In the genomic region with DNA sequence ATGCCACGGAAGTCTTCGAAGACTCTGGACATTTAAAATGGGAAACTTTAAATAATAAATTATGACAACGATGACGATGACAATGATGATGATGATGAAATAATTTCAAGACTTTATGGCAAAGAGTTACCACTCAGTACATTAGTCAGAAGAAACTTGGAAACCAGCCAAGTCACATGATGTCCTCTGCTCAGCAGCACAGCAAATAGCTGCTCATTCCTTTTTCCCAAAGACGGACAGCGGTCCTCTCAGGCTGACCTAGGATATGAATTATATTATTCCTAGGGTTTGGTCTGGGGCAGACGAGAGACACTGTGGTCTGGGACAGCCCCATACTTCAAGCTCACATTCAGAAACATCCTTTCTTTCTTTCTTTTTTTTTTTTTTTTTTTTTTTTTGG, we compare ENCODE assay signal across 16 mouse cellular contexts. TPM values are rescaled to one million over a fixed set of nuclear protein-coding genes. Genes with fewer than 3 reads are reported as not detected.
DNase-seq lines count a peak whose midpoint lies in the region; ATAC-seq and TF ChIP-seq lines count a peak whose summit lies in the region.
"Had no signal": no experiment of that assay in that cellular context is flagged by ENCODE, and none has a peak within 500 bp of the region (broad histone marks: within the 10 kb centered on the region; RNA-seq: fewer than 3 reads in every experiment).

No protein-coding gene starts in this region.

- peaks cover 9% of the 10 kb centered on the region for H3K4me1 ChIP-seq in embryonic facial prominence, embryonic 14.5 days (ENCODE audit: control insufficient read depth, insufficient read depth, low read length)
- H3K4me1 ChIP-seq in embryonic facial prominence, embryonic 10.5 days = peaks cover 3% of the 10 kb centered on the region; the same call in 1 of the 2 replicates
- no peaks in the 10 kb centered on the region for H3K4me1 ChIP-seq in lung, embryonic 14.5 days (ENCODE audit: insufficient read depth)
- no peaks in the 10 kb centered on the region; a peak in 1 of 4 replicates for H3K4me1 ChIP-seq in MEL (ENCODE audit: control insufficient read depth in 1 of 2, insufficient read depth in 2 of 2, low read length in 2 of 2)
- H3K4me1 ChIP-seq: forebrain, embryonic 10.5 days; midbrain, embryonic 10.5 days had no signal

- no peak for TF ChIP-seq EP300 in MEL (IDR thresholded peaks at IDR 0.05; ENCODE audit: low read depth in 1 of 2, low read length in 2 of 2)

- 89% methylated on average over 7 of the region's 7 CpGs for WGBS in embryonic facial prominence, embryonic 14.5 days
- 96% methylated on average over 7 of the region's 7 CpGs for WGBS in embryonic facial prominence, embryonic 10.5 days
- WGBS in lung, embryonic 14.5 days = 56% methylated on average over 7 of the region's 7 CpGs

- no peak overlapping the region for H3K4me2 ChIP-seq in embryonic facial prominence, embryonic 14.5 days (ENCODE audit: low read depth, low read length)
- no peak overlapping the region for H3K4me2 ChIP-seq in lung, embryonic 14.5 days
- H3K4me2 ChIP-seq: heart, embryonic 12.5 days had no signal

- no peaks in the 10 kb centered on the region for H3K79me2 ChIP-seq in MEL (ENCODE audit: control insufficient read depth, insufficient read depth, low read length, poor library complexity)

- ATAC-seq in embryonic facial prominence, embryonic 14.5 days (ENCODE audit: low read depth) = no peak
- 0 out of 2 replicates have a peak, but pooled peaks have one; percentile 38 for ATAC-seq in lung, embryonic 14.5 days (ENCODE audit: insufficient read depth)

- no peak for TF ChIP-seq POLR2A in MEL (IDR thresholded peaks at IDR 0.05; ENCODE audit: control insufficient read depth in 1 of 2, insufficient read depth in 1 of 2, low read depth in 1 of 2, low read length in 2 of 2, poor library complexity in 1 of 2)

- H3K27me3 ChIP-seq in embryonic facial prominence, embryonic 14.5 days (replicated peaks; ENCODE audit: control insufficient read depth, insufficient read depth, low read length) = no peaks in the 10 kb centered on the region
- no peaks in the 10 kb centered on the region for H3K27me3 ChIP-seq in embryonic facial prominence, embryonic 10.5 days (replicated peaks; ENCODE audit: low read depth, poor library complexity, severe bottlenecking)
- no peaks in the 10 kb centered on the region for H3K27me3 ChIP-seq in lung, embryonic 14.5 days (ENCODE audit: insufficient read depth, low read length)
- H3K27me3 ChIP-seq in MEL (ENCODE audit: control insufficient read depth in 1 of 2, insufficient read depth in 2 of 2, low read length in 2 of 2) = no peaks in the 10 kb centered on the region
- H3K27me3 ChIP-seq: heart, embryonic 12.5 days had no signal

- no peak for TF ChIP-seq RAD21 in MEL (IDR thresholded peaks at IDR 0.05; ENCODE audit: low read depth, low read length)

- no peak overlapping the region for H3K9ac ChIP-seq in embryonic facial prominence, embryonic 14.5 days (ENCODE audit: low read depth, low read length)
- no peak overlapping the region for H3K9ac ChIP-seq in lung, embryonic 14.5 days
- no peak overlapping the region for H3K9ac ChIP-seq in MEL (ENCODE audit: control insufficient read depth, low read depth, low read length, poor library complexity, severe bottlenecking)
- H3K9ac ChIP-seq: heart, embryonic 12.5 days had no signal

- peak; percentile 56 for DNase-seq in embryonic facial prominence, embryonic 14.5 days (ENCODE audit: low spot score)
- DNase-seq in embryonic facial prominence, embryonic 10.5 days (ENCODE audit: low spot score) = no peak
- DNase-seq in lung, embryonic 14.5 days = peak; percentile 89
- DNase-seq in lung, postnatal 4 days = no peak
- peak; percentile 49 for DNase-seq in MEL (ENCODE audit: low read depth, low spot score)
- DNase-seq in lung, postnatal 10 days = peak; percentile 53
- DNase-seq in embryo, embryonic 10 days (ENCODE audit: low spot score) = no peak
- DNase-seq in spleen, postnatal 10 days (ENCODE audit: low spot score in 2 of 2) = no peak
- DNase-seq: cerebellum, postnatal 14 days; gastrocnemius, postnatal 36 days; heart, postnatal 4 days; thymus, adult 2 months had no signal

- H3K9me3 ChIP-seq in embryonic facial prominence, embryonic 14.5 days (ENCODE audit: control insufficient read depth, low read length) = no peaks in the 10 kb centered on the region
- H3K9me3 ChIP-seq in embryonic facial prominence, embryonic 10.5 days = no peaks in the 10 kb centered on the region
- no peaks in the 10 kb centered on the region for H3K9me3 ChIP-seq in lung, embryonic 14.5 days (ENCODE audit: low read depth, low read length)
- no peaks in the 10 kb centered on the region for H3K9me3 ChIP-seq in MEL (replicated peaks; ENCODE audit: insufficient read depth, low read length)
- H3K9me3 ChIP-seq: forebrain, embryonic 10.5 days; heart, embryonic 12.5 days; midbrain, embryonic 10.5 days had no signal

- no peak overlapping the region for H3K27ac ChIP-seq in embryonic facial prominence, embryonic 14.5 days (replicated peaks; ENCODE audit: low read depth, low read length)
- H3K27ac ChIP-seq in embryonic facial prominence, embryonic 10.5 days (replicated peaks) = no peak overlapping the region
- H3K27ac ChIP-seq in lung, embryonic 14.5 days (ENCODE audit: low read depth) = no peak overlapping the region
- no peak overlapping the region for H3K27ac ChIP-seq in MEL (ENCODE audit: control insufficient read depth, low read depth, low read length)
- H3K27ac ChIP-seq: forebrain, embryonic 10.5 days; left cerebral cortex, adult 2 months; midbrain, embryonic 10.5 days had no signal

- no peak overlapping the region for H3K4me3 ChIP-seq in embryonic facial prominence, embryonic 14.5 days (ENCODE audit: low read depth, low read length)
- no peak overlapping the region for H3K4me3 ChIP-seq in embryonic facial prominence, embryonic 10.5 days
- H3K4me3 ChIP-seq in lung, embryonic 14.5 days (ENCODE audit: low read depth, low read length) = no peak overlapping the region
- no peak overlapping the region for H3K4me3 ChIP-seq in MEL (ENCODE audit: control insufficient read depth in 1 of 2, insufficient read depth in 1 of 2, low read depth in 2 of 2, low read length in 2 of 2)
- H3K4me3 ChIP-seq: forebrain, embryonic 10.5 days; heart, embryonic 12.5 days; left cerebral cortex, adult 2 months; midbrain, embryonic 10.5 days had no signal

- H3K36me3 ChIP-seq in embryonic facial prominence, embryonic 14.5 days (ENCODE audit: control insufficient read depth, insufficient read depth, low read length) = no peaks in the 10 kb centered on the region
- H3K36me3 ChIP-seq in embryonic facial prominence, embryonic 10.5 days (replicated peaks) = no peaks in the 10 kb centered on the region
- 0 out of 2 replicates have a peak, but pooled peaks cover 8% of the 10 kb centered on the region for H3K36me3 ChIP-seq in lung, embryonic 14.5 days (ENCODE audit: insufficient read depth)
- no peaks in the 10 kb centered on the region for H3K36me3 ChIP-seq in MEL (ENCODE audit: control insufficient read depth in 1 of 2, insufficient read depth in 2 of 2, low read length in 2 of 2)
- H3K36me3 ChIP-seq: forebrain, embryonic 10.5 days; midbrain, embryonic 10.5 days had no signal

- no peak for TF ChIP-seq CTCF in lung, embryonic 14.5 days (IDR thresholded peaks at IDR 0.05; ENCODE audit: low read depth)
- no peak for TF ChIP-seq CTCF in MEL (IDR thresholded peaks at IDR 0.05 in 2 of 3, conservative IDR thresholded peaks at IDR 0.05 in 1 of 3; ENCODE audit: control insufficient read depth in 1 of 3, insufficient read depth in 1 of 3, low read depth in 2 of 3, low read length in 3 of 3, poor library complexity in 1 of 3, severe bottlenecking in 1 of 3)

TF ChIP-seq in MEL, 35 proteins besides CTCF, POLR2A, EP300 and RAD21:
- TF ChIP-seq ZNF384 (IDR thresholded peaks at IDR 0.05; ENCODE audit: low read depth, low read length) (0 out of 2 replicates have a peak, but pooled peaks have one; percentile 31), USF1 (IDR thresholded peaks at IDR 0.05; ENCODE audit: low read depth, low read length) (peak; percentile 82), SMC3 (IDR thresholded peaks at IDR 0.05; ENCODE audit: low read depth, low read length) (no peak), CHD1 (IDR thresholded peaks at IDR 0.05; ENCODE audit: low read depth, low read length) (no peak), POLR2AphosphoS5 (IDR thresholded peaks at IDR 0.05; ENCODE audit: borderline replicate concordance, low read depth, low read length) (no peak), RCOR1 (IDR thresholded peaks at IDR 0.05; ENCODE audit: low read depth, low read length) (no peak), MAFK (IDR thresholded peaks at IDR 0.05; ENCODE audit: borderline replicate concordance, low read depth, low read length) (no peak), MXI1 (IDR thresholded peaks at IDR 0.05; ENCODE audit: low read depth, low read length) (no peak), MAX (IDR thresholded peaks at IDR 0.05; ENCODE audit: low read length) (no peak)

RNA-seq across cellular contexts. Expression of a gene that starts 22.5 kb away (rescaled TPM):
- 3.6 and 3.8 TPM in 2 replicates for polyA plus RNA-seq in embryonic facial prominence, embryonic 14.5 days (2014; fragmentation: Nextera tagmentation; extraction: Ambion mirVana)
- polyA plus RNA-seq in embryonic facial prominence, embryonic 10.5 days (2016; fragmentation: Nextera tagmentation; extraction: Ambion mirVana) = 1.1 and 1.2 TPM in 2 replicates
- 3.9 and 6.4 TPM in 2 replicates for polyA plus RNA-seq in lung, embryonic 14.5 days (2014; fragmentation: Nextera tagmentation; extraction: Ambion mirVana)
- total RNA-seq in MEL (2012; rRNA removed) = 0.39 and 0.98 TPM in 2 replicates
- polyA plus RNA-seq in MEL (2012; ENCODE audit: insufficient read depth in 1 of 2, insufficient read length in 2 of 2, low read depth in 1 of 2, low replicate concordance in 2 of 2, missing spikeins in 1 of 2) = 1 to 10 TPM in 1 of 2 experiments, not detected in 1; 1.1 TPM

Comparison
In these comparisons a context has a peak if more than half of its experiments do, and no peak if none do; other contexts are left out.
1. DNase-seq: peak in embryonic facial prominence, embryonic 14.5 days (single experiment), lung, embryonic 14.5 days (single experiment), MEL (single experiment) and lung, postnatal 10 days (single experiment); none in embryonic facial prominence, embryonic 10.5 days (single experiment), lung, postnatal 4 days (0 of 2), embryo, embryonic 10 days (single experiment) and spleen, postnatal 10 days (0 of 2).